Mouse (Mus musculus): ENCODE results near the gene Cacna1h. TPM values are rescaled to one million over a fixed set of nuclear protein-coding genes. Genes with fewer than 3 reads are reported as not detected.

The Cacna1h gene
- polyA plus RNA-seq, 1 experiment from 2014 or later = 3.2 TPM

- Histone ChIP-seq H3K9ac (ENCODE audit: low read depth, low read length) (no peak overlapping the region), H3K4me3 (ENCODE audit: low read depth, low read length) (no peak overlapping the region), H3K27ac (ENCODE audit: low read depth, low read length) (no peak overlapping the region), H3K27me3 (replicated peaks; ENCODE audit: control insufficient read depth, insufficient read depth, low read length) (no peaks in the 10 kb centered on the region), H3K36me3 (ENCODE audit: control insufficient read depth, insufficient read depth, low read length) (no peaks in the 10 kb centered on the region), H3K4me1 (replicated peaks; ENCODE audit: control insufficient read depth, insufficient read depth, low read length) (peaks cover 16% of the 10 kb centered on the region), H3K4me2 (no peak overlapping the region), H3K9me3 (ENCODE audit: control insufficient read depth, low read length) (no peaks in the 10 kb centered on the region)
- ATAC-seq (replicated peaks; ENCODE audit: low FRiP score) (no peak), DNase-seq (ENCODE audit: low spot score) (no peak)
- 76% methylated on average over 7 of the region's 7 CpGs for WGBS
These were observed 25.1 kb downstream of the Cacna1h start for GRCm38 (mm10) chr17:25408302-25408999.

GRCm38 (mm10) chr17:25407352-25407751 is 26.2 kb downstream of the Cacna1h start:
- Histone ChIP-seq H3K36me3 (ENCODE audit: control insufficient read depth, insufficient read depth, low read length) (no peaks in the 10 kb centered on the region), H3K27ac (ENCODE audit: low read depth, low read length) (no peak overlapping the region), H3K4me3 (ENCODE audit: low read depth, low read length) (no peak overlapping the region), H3K4me1 (replicated peaks; ENCODE audit: control insufficient read depth, insufficient read depth, low read length) (peaks cover 16% of the 10 kb centered on the region), H3K27me3 (replicated peaks; ENCODE audit: control insufficient read depth, insufficient read depth, low read length) (no peaks in the 10 kb centered on the region), H3K9me3 (ENCODE audit: control insufficient read depth, low read length) (no peaks in the 10 kb centered on the region), H3K4me2 (no peak overlapping the region), H3K9ac (ENCODE audit: low read depth, low read length) (no peak overlapping the region)
- WGBS = 66% methylated on average over 4 of the region's 4 CpGs
- no peak for ATAC-seq (replicated peaks; ENCODE audit: low FRiP score)
- no peak for DNase-seq (ENCODE audit: low spot score)

DNA sequence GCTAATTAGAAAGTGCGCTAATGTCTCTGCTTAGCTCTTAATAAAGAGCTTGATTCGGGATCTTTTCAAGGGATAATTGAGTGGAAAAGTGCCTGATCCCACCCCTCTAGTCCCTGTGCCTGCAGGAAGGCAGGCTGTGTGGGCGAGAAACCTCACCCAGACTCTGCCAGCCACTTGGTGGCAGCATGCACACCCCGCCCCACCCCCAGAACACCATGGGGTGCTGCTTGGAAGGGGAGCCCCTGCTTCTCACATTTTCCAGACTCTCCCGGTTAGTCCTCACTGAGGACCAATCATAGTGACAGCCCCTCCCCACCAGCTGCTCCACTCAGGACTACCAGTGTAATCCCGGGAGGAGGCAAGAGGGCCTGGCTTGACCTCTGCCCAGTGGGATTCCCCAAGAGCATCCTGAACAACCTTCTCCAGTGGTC is 27.6 kb downstream of the Cacna1h start:
- H3K27me3 ChIP-seq (replicated peaks; ENCODE audit: control insufficient read depth, insufficient read depth, low read length) = no peaks in the 10 kb centered on the region
- no peak overlapping the region; the same call in none of the 2 replicates for H3K27ac ChIP-seq (ENCODE audit: low read depth, low read length)
- DNase-seq (ENCODE audit: low spot score) = no peak
- peaks cover 16% of the 10 kb centered on the region for H3K4me1 ChIP-seq (replicated peaks; ENCODE audit: control insufficient read depth, insufficient read depth, low read length)
- 25% methylated on average over 6 of the region's 6 CpGs for WGBS
- H3K9me3 ChIP-seq (ENCODE audit: control insufficient read depth, low read length) = no peaks in the 10 kb centered on the region
- H3K9ac ChIP-seq (ENCODE audit: low read depth, low read length) = no peak overlapping the region
- no peak overlapping the region for H3K4me2 ChIP-seq
- no peak for ATAC-seq (replicated peaks; ENCODE audit: low FRiP score)
- no peak overlapping the region for H3K4me3 ChIP-seq (ENCODE audit: low read depth, low read length)
- H3K36me3 ChIP-seq (ENCODE audit: control insufficient read depth, insufficient read depth, low read length) = no peaks in the 10 kb centered on the region

DNA sequence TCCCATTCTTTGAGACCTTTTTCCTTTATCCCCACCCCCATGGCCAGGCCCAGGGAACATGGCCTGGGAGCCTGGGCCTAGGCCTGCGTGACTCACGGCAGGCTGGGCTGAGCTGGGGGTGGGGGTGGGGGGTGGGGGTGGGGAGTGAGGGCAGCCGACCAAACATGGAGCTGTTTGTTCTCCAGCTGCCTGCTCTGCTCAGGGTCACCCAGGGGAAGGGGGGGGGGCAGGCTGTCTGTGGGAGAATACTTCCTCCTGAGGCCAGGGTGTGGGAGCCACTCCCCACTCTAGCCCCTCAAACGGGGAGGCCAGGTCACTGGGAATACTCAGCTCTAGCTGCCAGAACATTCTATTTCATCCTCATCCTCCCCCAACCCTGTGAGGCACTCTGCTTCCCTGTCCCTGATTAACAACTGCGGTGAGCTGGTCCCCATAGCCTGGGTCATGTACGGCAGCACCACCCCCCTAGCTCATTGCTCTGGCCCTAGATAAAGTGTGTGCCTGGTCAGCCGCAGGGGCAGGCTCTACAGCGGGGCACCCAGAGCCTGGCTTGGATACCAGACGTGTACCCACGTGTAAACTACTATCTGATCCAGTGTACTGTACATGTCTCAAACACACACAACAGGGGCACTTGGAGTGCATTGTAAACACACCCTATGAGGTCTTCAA is 28.2 kb downstream of the Cacna1h start:
- no peak overlapping the region for H3K9ac ChIP-seq (ENCODE audit: low read depth, low read length)
- no peak overlapping the region for H3K4me2 ChIP-seq
- H3K4me1 ChIP-seq (replicated peaks; ENCODE audit: control insufficient read depth, insufficient read depth, low read length) = peaks cover 16% of the 10 kb centered on the region
- peak overlapping the region; percentile 17; the same call in 1 of the 2 replicates for H3K27ac ChIP-seq (ENCODE audit: low read depth, low read length)
- ATAC-seq (replicated peaks; ENCODE audit: low FRiP score) (peak; percentile 65), DNase-seq (ENCODE audit: low spot score) (no peak)
- H3K9me3 ChIP-seq (ENCODE audit: control insufficient read depth, low read length) = no peaks in the 10 kb centered on the region
- WGBS = 9% methylated on average over 10 of the region's 10 CpGs
- no peaks in the 10 kb centered on the region for H3K36me3 ChIP-seq (ENCODE audit: control insufficient read depth, insufficient read depth, low read length)
- no peaks in the 10 kb centered on the region for H3K27me3 ChIP-seq (replicated peaks; ENCODE audit: control insufficient read depth, insufficient read depth, low read length)
- no peak overlapping the region for H3K4me3 ChIP-seq (ENCODE audit: low read depth, low read length)

DNA sequence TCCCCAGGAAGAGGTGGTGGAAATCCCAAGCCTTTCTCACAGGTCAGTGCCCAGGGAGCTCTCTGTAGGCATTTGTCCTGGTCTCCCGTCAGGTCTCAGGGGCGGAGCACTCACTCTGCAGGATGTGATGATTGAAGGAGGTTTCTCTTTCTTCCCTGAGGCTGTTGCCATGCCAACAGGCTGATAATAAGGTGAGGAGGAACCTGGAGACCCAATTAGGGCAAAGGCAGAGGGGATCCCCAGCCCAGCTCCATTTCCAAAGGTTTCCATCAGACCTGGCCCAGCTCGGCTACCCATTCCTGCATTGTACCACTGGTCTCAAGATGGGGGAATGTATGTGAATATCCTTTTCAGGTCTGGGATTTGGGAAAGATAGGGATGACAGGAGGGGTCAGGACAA is 29.4 kb downstream of the Cacna1h start:
- H3K9me3 ChIP-seq (ENCODE audit: control insufficient read depth, low read length) = no peaks in the 10 kb centered on the region
- ATAC-seq (replicated peaks; ENCODE audit: low FRiP score) (no peak), DNase-seq (ENCODE audit: low spot score) (no peak)
- H3K4me2 ChIP-seq = no peak overlapping the region
- no peak overlapping the region for H3K27ac ChIP-seq (ENCODE audit: low read depth, low read length)
- WGBS = 29% methylated on average over 3 of the region's 3 CpGs
- no peak overlapping the region for H3K4me3 ChIP-seq (ENCODE audit: low read depth, low read length)
- no peak overlapping the region for H3K9ac ChIP-seq (ENCODE audit: low read depth, low read length)
- no peaks in the 10 kb centered on the region for H3K27me3 ChIP-seq (replicated peaks; ENCODE audit: control insufficient read depth, insufficient read depth, low read length)
- no peaks in the 10 kb centered on the region for H3K36me3 ChIP-seq (ENCODE audit: control insufficient read depth, insufficient read depth, low read length)
- peaks cover 13% of the 10 kb centered on the region for H3K4me1 ChIP-seq (replicated peaks; ENCODE audit: control insufficient read depth, insufficient read depth, low read length)

DNA sequence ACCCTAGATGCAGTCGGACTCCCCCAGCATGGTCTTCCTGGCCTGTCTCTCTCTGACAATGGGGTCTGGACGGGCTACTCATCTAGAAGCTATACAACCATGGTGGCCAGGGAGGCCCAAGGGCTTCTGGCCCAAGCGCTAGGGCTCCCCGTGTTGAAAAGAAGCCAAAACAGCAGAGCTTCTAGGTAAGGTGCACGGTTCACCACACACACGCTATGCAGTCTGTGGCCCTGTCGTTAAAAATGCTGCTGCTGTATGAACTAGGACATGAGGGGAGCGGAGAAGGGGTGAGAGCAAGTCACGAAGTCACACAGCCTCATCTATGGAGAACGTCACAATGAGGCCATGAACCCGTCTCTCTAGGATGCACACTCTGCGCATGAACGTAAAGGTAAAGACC is 31.4 kb downstream of the Cacna1h start:
- no peak overlapping the region for H3K27ac ChIP-seq (ENCODE audit: low read depth, low read length)
- H3K9ac ChIP-seq (ENCODE audit: low read depth, low read length) = no peak overlapping the region
- 80% methylated on average over 13 of the region's 13 CpGs for WGBS
- no peak overlapping the region for H3K4me3 ChIP-seq (ENCODE audit: low read depth, low read length)
- no peak for DNase-seq (ENCODE audit: low spot score)
- no peaks in the 10 kb centered on the region for H3K27me3 ChIP-seq (replicated peaks; ENCODE audit: control insufficient read depth, insufficient read depth, low read length)
- H3K9me3 ChIP-seq (ENCODE audit: control insufficient read depth, low read length) = no peaks in the 10 kb centered on the region
- no peak overlapping the region for H3K4me2 ChIP-seq
- H3K36me3 ChIP-seq (ENCODE audit: control insufficient read depth, insufficient read depth, low read length) = no peaks in the 10 kb centered on the region
- no peak for ATAC-seq (replicated peaks; ENCODE audit: low FRiP score)
- H3K4me1 ChIP-seq (replicated peaks; ENCODE audit: control insufficient read depth, insufficient read depth, low read length) = peaks cover 13% of the 10 kb centered on the region

GRCm38 (mm10) chr17:25401491-25401890 is 32.1 kb downstream of the Cacna1h start:
- no peak for ATAC-seq (replicated peaks; ENCODE audit: low FRiP score)
- no peaks in the 10 kb centered on the region for H3K27me3 ChIP-seq (replicated peaks; ENCODE audit: control insufficient read depth, insufficient read depth, low read length)
- peaks cover 11% of the 10 kb centered on the region; the same call in 1 of the 2 replicates for H3K4me1 ChIP-seq (replicated peaks; ENCODE audit: control insufficient read depth, insufficient read depth, low read length)

DNA sequence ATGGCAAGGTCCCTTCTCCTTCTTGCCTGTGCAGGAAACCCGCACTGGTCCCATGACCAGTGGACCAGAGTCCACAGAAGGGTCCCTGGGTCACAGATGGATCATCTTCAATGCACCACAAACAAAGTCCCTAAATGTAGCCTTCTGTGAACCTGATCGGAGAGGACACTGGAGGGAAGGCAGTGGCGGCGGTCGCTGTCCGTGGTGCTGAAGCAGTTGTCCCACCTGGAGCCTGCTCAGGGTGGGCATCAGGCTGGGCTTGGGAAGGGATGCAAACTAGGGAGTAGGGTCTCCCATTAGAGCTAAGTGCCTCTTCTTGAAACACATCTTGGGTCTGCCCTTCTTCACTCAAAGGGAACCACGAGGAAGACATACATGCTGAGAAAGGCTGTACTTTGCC is 33.1 kb downstream of the Cacna1h start:
- 6% methylated on average over 7 of the region's 7 CpGs for WGBS

More at GRCm38 (mm10) chr17:25401491-25401890, 32.1 kb downstream of the Cacna1h start:
- Histone ChIP-seq H3K4me3 (ENCODE audit: low read depth, low read length) (no peak overlapping the region), H3K9ac (ENCODE audit: low read depth, low read length) (no peak overlapping the region), H3K27ac (ENCODE audit: low read depth, low read length) (no peak overlapping the region), H3K4me2 (no peak overlapping the region), H3K9me3 (ENCODE audit: control insufficient read depth, low read length) (no peaks in the 10 kb centered on the region), H3K36me3 (ENCODE audit: control insufficient read depth, insufficient read depth, low read length) (no peaks in the 10 kb centered on the region)
- DNase-seq (ENCODE audit: low spot score) = no peak
- 50% methylated on average over 4 of the region's 4 CpGs for WGBS

GRCm38 (mm10) chr17:25398520-25398838 is 35.1 kb downstream of the Cacna1h start:
- no peaks in the 10 kb centered on the region for H3K36me3 ChIP-seq (ENCODE audit: control insufficient read depth, insufficient read depth, low read length)
- 70% methylated on average over 13 of the region's 13 CpGs for WGBS
- H3K27me3 ChIP-seq (replicated peaks; ENCODE audit: control insufficient read depth, insufficient read depth, low read length) = no peaks in the 10 kb centered on the region; the same call in 1 of the 2 replicates
- H3K4me1 ChIP-seq (replicated peaks; ENCODE audit: control insufficient read depth, insufficient read depth, low read length) = no peaks in the 10 kb centered on the region
- no peaks in the 10 kb centered on the region for H3K9me3 ChIP-seq (ENCODE audit: control insufficient read depth, low read length)
- ATAC-seq (replicated peaks; ENCODE audit: low FRiP score) = no peak
- no peak overlapping the region for H3K4me2 ChIP-seq
- no peak overlapping the region for H3K9ac ChIP-seq (ENCODE audit: low read depth, low read length)
- no peak overlapping the region for H3K4me3 ChIP-seq (ENCODE audit: low read depth, low read length)
- no peak overlapping the region for H3K27ac ChIP-seq (ENCODE audit: low read depth, low read length)
- no peak for DNase-seq (ENCODE audit: low spot score)

More for the DNA sequence above, 33.1 kb downstream of the Cacna1h start:
- H3K4me3 ChIP-seq (ENCODE audit: low read depth, low read length) = no peak overlapping the region
- no peaks in the 10 kb centered on the region for H3K27me3 ChIP-seq (replicated peaks; ENCODE audit: control insufficient read depth, insufficient read depth, low read length)
- ATAC-seq (replicated peaks; ENCODE audit: low FRiP score) (no peak), DNase-seq (ENCODE audit: low spot score) (peak; percentile 63)
- H3K4me1 ChIP-seq (replicated peaks; ENCODE audit: control insufficient read depth, insufficient read depth, low read length) = peaks cover 5% of the 10 kb centered on the region; the same call in 1 of the 2 replicates
- no peak overlapping the region for H3K4me2 ChIP-seq
- no peaks in the 10 kb centered on the region for H3K36me3 ChIP-seq (ENCODE audit: control insufficient read depth, insufficient read depth, low read length)
- H3K27ac ChIP-seq (ENCODE audit: low read depth, low read length) = no peak overlapping the region
- no peaks in the 10 kb centered on the region for H3K9me3 ChIP-seq (ENCODE audit: control insufficient read depth, low read length)
- H3K9ac ChIP-seq (ENCODE audit: low read depth, low read length) = no peak overlapping the region

Measured in liver, embryonic 11.5 days (tissue).